ENCODE assay signal across 15 mouse cellular contexts in genomic region chr12:108373611-108374010, GRCm38 (mm10). TPM values are rescaled to one million over a fixed set of nuclear protein-coding genes. Genes with fewer than 3 reads are reported as not detected.
A peak's percentile ranks its signal among the peaks of the same experiment; 100 is the strongest.
DNase-seq lines count a peak whose midpoint lies in the region; ATAC-seq and TF ChIP-seq lines count a peak whose summit lies in the region.
"Had no signal": no experiment of that assay in that cellular context is flagged by ENCODE, and none has a peak within 500 bp of the region (broad histone marks: within the 10 kb centered on the region; RNA-seq: fewer than 3 reads in every experiment).

No protein-coding gene starts in this region.

- H3K27ac ChIP-seq in intestine, embryonic 14.5 days (ENCODE audit: low read depth), result peak overlapping the region; percentile 19
- no peak overlapping the region for H3K27ac ChIP-seq in intestine, postnatal 0 days (ENCODE audit: low read depth, low read length)
- H3K27ac ChIP-seq in limb, embryonic 14.5 days (replicated peaks; ENCODE audit: low read depth, low read length), result no peak overlapping the region
- H3K27ac ChIP-seq in thymus, adult 2 months (ENCODE audit: control insufficient read depth, insufficient read depth, low read length), result no peak overlapping the region
- H3K27ac ChIP-seq: liver, embryonic 12.5 days; midbrain, embryonic 13.5 days had no signal

- H3K27me3 ChIP-seq in intestine, embryonic 14.5 days (replicated peaks; ENCODE audit: control insufficient read depth, insufficient read depth, low read length), result no peaks in the 10 kb centered on the region
- no peaks in the 10 kb centered on the region for H3K27me3 ChIP-seq in intestine, postnatal 0 days (replicated peaks; ENCODE audit: control insufficient read depth, insufficient read depth, low read length)
- no peaks in the 10 kb centered on the region for H3K27me3 ChIP-seq in limb, embryonic 14.5 days (ENCODE audit: control insufficient read depth, insufficient read depth, low read length)
- no peaks in the 10 kb centered on the region for H3K27me3 ChIP-seq in thymus, adult 2 months (ENCODE audit: control insufficient read depth, insufficient read depth, low read length)
- H3K27me3 ChIP-seq: liver, embryonic 12.5 days; midbrain, embryonic 13.5 days had no signal

- no peak for TF ChIP-seq POLR2A in limb, embryonic 14.5 days (IDR thresholded peaks at IDR 0.05; ENCODE audit: borderline replicate concordance, extremely low read depth, insufficient read depth, insufficient read length)
- no peak for TF ChIP-seq POLR2A in thymus, adult 2 months (IDR thresholded peaks at IDR 0.05; ENCODE audit: control insufficient read depth, extremely low read depth, insufficient read depth, low read length, poor library complexity)

- no peak overlapping the region for H3K4me3 ChIP-seq in intestine, embryonic 14.5 days (ENCODE audit: low read depth, low read length)
- no peak overlapping the region for H3K4me3 ChIP-seq in intestine, postnatal 0 days (ENCODE audit: low read depth, low read length)
- H3K4me3 ChIP-seq in limb, embryonic 14.5 days (replicated peaks; ENCODE audit: low read length), result no peak overlapping the region
- no peak overlapping the region for H3K4me3 ChIP-seq in thymus, adult 2 months (ENCODE audit: control insufficient read depth, insufficient read depth, low read length)
- H3K4me3 ChIP-seq: liver, embryonic 12.5 days; midbrain, embryonic 13.5 days had no signal

- H3K9me3 ChIP-seq in intestine, embryonic 14.5 days (ENCODE audit: control insufficient read depth, low read length), result no peaks in the 10 kb centered on the region
- H3K9me3 ChIP-seq in intestine, postnatal 0 days (ENCODE audit: control insufficient read depth), result no peaks in the 10 kb centered on the region
- no peaks in the 10 kb centered on the region for H3K9me3 ChIP-seq in limb, embryonic 14.5 days (ENCODE audit: control insufficient read depth, low read length)
- H3K9me3 ChIP-seq: liver, embryonic 12.5 days; midbrain, embryonic 13.5 days had no signal

- 30% methylated on average over 9 of the region's 9 CpGs for whole genome bisulfite sequencing in intestine, embryonic 14.5 days
- 57% methylated on average over 9 of the region's 9 CpGs for WGBS in intestine, postnatal 0 days
- 15% methylated on average over 9 of the region's 9 CpGs for WGBS in limb, embryonic 14.5 days
- WGBS in thymus, adult 2 months, result 71% methylated on average over 9 of the region's 9 CpGs

- H3K4me1 ChIP-seq in intestine, embryonic 14.5 days (replicated peaks; ENCODE audit: control insufficient read depth, insufficient read depth, low read length), result peaks cover 29% of the 10 kb centered on the region
- no peaks in the 10 kb centered on the region for H3K4me1 ChIP-seq in intestine, postnatal 0 days (replicated peaks; ENCODE audit: control insufficient read depth, insufficient read depth, low read length)
- peaks cover 26% of the 10 kb centered on the region for H3K4me1 ChIP-seq in limb, embryonic 14.5 days (ENCODE audit: control insufficient read depth, insufficient read depth, low read length)
- no peaks in the 10 kb centered on the region; the same call in 1 of the 2 replicates for H3K4me1 ChIP-seq in thymus, adult 2 months (replicated peaks; ENCODE audit: control insufficient read depth, insufficient read depth, low read length)
- H3K4me1 ChIP-seq: midbrain, embryonic 13.5 days had no signal

- H3K4me2 ChIP-seq in intestine, embryonic 14.5 days (ENCODE audit: low read length), result no peak overlapping the region
- no peak overlapping the region for H3K4me2 ChIP-seq in intestine, postnatal 0 days (replicated peaks; ENCODE audit: low read depth)
- H3K4me2 ChIP-seq in limb, embryonic 14.5 days (replicated peaks; ENCODE audit: low read depth, low read length, severe bottlenecking), result no peak overlapping the region
- H3K4me2 ChIP-seq: liver, embryonic 12.5 days; midbrain, embryonic 13.5 days had no signal

- ATAC-seq in intestine, embryonic 14.5 days (replicated peaks; ENCODE audit: low FRiP score, low TSS enrichment, low read depth), result no peak
- no peak for ATAC-seq in intestine, postnatal 0 days
- no peak for ATAC-seq in limb, embryonic 14.5 days (ENCODE audit: low FRiP score, low read depth)
- ATAC-seq: inflammation-experienced regulatory T-cells, adult 6 months; liver, embryonic 12.5 days; midbrain, embryonic 13.5 days had no signal

- no peak for TF ChIP-seq CTCF in intestine, postnatal 0 days (IDR thresholded peaks at IDR 0.05; ENCODE audit: low read depth)
- no peak for TF ChIP-seq CTCF in thymus, adult 2 months (IDR thresholded peaks at IDR 0.05; ENCODE audit: borderline replicate concordance, control insufficient read depth, extremely low read depth, insufficient read depth, low read length, poor library complexity)

- H3K9ac ChIP-seq in intestine, embryonic 14.5 days (ENCODE audit: low read length), result no peak overlapping the region
- H3K9ac ChIP-seq in intestine, postnatal 0 days (ENCODE audit: low read depth, low read length), result no peak overlapping the region
- H3K9ac ChIP-seq in limb, embryonic 14.5 days (ENCODE audit: low read depth, low read length, severe bottlenecking), result no peak overlapping the region
- H3K9ac ChIP-seq: liver, embryonic 12.5 days; midbrain, embryonic 13.5 days had no signal

- peak; percentile 44 for DNase-seq in embryo, embryonic 10.5 days (ENCODE audit: low spot score)
- no peak for DNase-seq in embryo, embryonic 9.5 days (ENCODE audit: extremely low spot score)
- DNase-seq in intestine, embryonic 14.5 days (ENCODE audit: low spot score), result no peak
- DNase-seq in gastrocnemius, postnatal 10 days, result peak; percentile 42
- DNase-seq in limb, embryonic 14.5 days (ENCODE audit: low spot score), result peak; percentile 37
- DNase-seq in lung, postnatal 36 days, result no peak
- no peak for DNase-seq in thymus, adult 2 months
- DNase-seq: adrenal gland, postnatal 10 days; layer of hippocampus, postnatal 36 days; lung, postnatal 14 days had no signal

- H3K36me3 ChIP-seq in intestine, embryonic 14.5 days (ENCODE audit: control insufficient read depth, insufficient read depth, low read length), result no peaks in the 10 kb centered on the region
- no peaks in the 10 kb centered on the region; the same call in 1 of the 2 replicates for H3K36me3 ChIP-seq in intestine, postnatal 0 days (ENCODE audit: control insufficient read depth, insufficient read depth)
- no peaks in the 10 kb centered on the region for H3K36me3 ChIP-seq in limb, embryonic 14.5 days (ENCODE audit: control insufficient read depth, insufficient read depth, low read length)
- no peaks in the 10 kb centered on the region for H3K36me3 ChIP-seq in thymus, adult 2 months (ENCODE audit: control insufficient read depth, insufficient read depth, low read length)
- H3K36me3 ChIP-seq: liver, embryonic 12.5 days; midbrain, embryonic 13.5 days had no signal

RNA-seq across cellular contexts. Expression of gene Eml1, which starts 2.9 kb away (rescaled TPM):
- polyA plus RNA-seq in intestine, embryonic 14.5 days (2014; fragmentation: Nextera tagmentation; extraction: Ambion mirVana), result 72.4 and 94.5 TPM in 2 replicates
- polyA plus RNA-seq in intestine, postnatal 0 days (2015; fragmentation: Nextera tagmentation; extraction: Ambion mirVana), result 27.8 and 32.9 TPM in 2 replicates
- 100 to 1,000 TPM; 127 to 132 TPM for total RNA-seq in gastrocnemius, postnatal 10 days (2021)
- polyA plus RNA-seq in limb, embryonic 14.5 days (2012; rRNA removed), result 36.3 and 38.4 TPM in 2 replicates
- polyA plus RNA-seq in limb, embryonic 14.5 days (2014; fragmentation: Nextera tagmentation; extraction: Ambion mirVana), result 44.4 and 48.2 TPM in 2 replicates
- 4.9 and 6.4 TPM in 2 replicates for polyA plus RNA-seq in thymus, adult 2 months (2012; rRNA removed)
- total RNA-seq: hematopoietic stem cell, adult 5-6 weeks had no signal
- polyA plus RNA-seq: inflammation-experienced regulatory T-cells, adult 6 months had no signal

RNA-seq across cellular contexts. Expression of gene Cyp46a1, which starts 39.4 kb away (rescaled TPM):
- 4.7 and 5.1 TPM in 2 replicates for polyA plus RNA-seq in intestine, embryonic 14.5 days (2014; fragmentation: Nextera tagmentation; extraction: Ambion mirVana)
- polyA plus RNA-seq in intestine, postnatal 0 days (2015; fragmentation: Nextera tagmentation; extraction: Ambion mirVana), result 0.85 and 0.86 TPM in 2 replicates
- 1 to 10 TPM; 1.1 to 1.5 TPM for total RNA-seq in gastrocnemius, postnatal 10 days (2021)
- polyA plus RNA-seq in limb, embryonic 14.5 days (2012; rRNA removed), result 24.8 and 30.8 TPM in 2 replicates
- 6.4 and 6.6 TPM in 2 replicates for polyA plus RNA-seq in limb, embryonic 14.5 days (2014; fragmentation: Nextera tagmentation; extraction: Ambion mirVana)
- 0.50 and 0.69 TPM in 2 replicates for polyA plus RNA-seq in thymus, adult 2 months (2012; rRNA removed)
- polyA plus RNA-seq: inflammation-experienced regulatory T-cells, adult 6 months had no signal

Comparison
In these comparisons a context has a peak if more than half of its experiments do, and no peak if none do; other contexts are left out.
1. DNase-seq: peak in embryo, embryonic 10.5 days (single experiment), gastrocnemius, postnatal 10 days (single experiment) and limb, embryonic 14.5 days (single experiment); none in embryo, embryonic 9.5 days (single experiment), intestine, embryonic 14.5 days (single experiment), lung, postnatal 36 days (single experiment) and thymus, adult 2 months (single experiment).